Mouse (Mus musculus) lung, postnatal 0 days (tissue): ENCODE results near the gene Sipa1l3.

Experiments used
- CTCF ChIP-seq: IDR thresholded peaks from 2 replicates; pipeline ENCODE4 v1.5.1; 2016; ENCODE audit warnings: antibody characterized with exemption, mild to moderate bottlenecking
- EP300 ChIP-seq: IDR thresholded peaks from 2 replicates; pipeline ENCODE4 v1.6.1; 2016; ENCODE audit warnings: antibody characterized with exemption, mild to moderate bottlenecking, control low read depth

GRCm38 (mm10) chr7:29318115-29318911 is 200.1 kb downstream of the Sipa1l3 start:
- TF ChIP-seq CTCF (no peak), EP300 (peak; percentile 81)
